Mouse (Mus musculus): Measurements from ENCODE around the gene Grhpr.
A peak's percentile ranks its signal among the peaks of the same experiment; 100 is the strongest.
"Not testable (repeated sequence)": the region's sequence is repeated elsewhere in the genome, so short reads cannot be mapped to it uniquely, and the experiment has no call there.

The Grhpr gene

DNA sequence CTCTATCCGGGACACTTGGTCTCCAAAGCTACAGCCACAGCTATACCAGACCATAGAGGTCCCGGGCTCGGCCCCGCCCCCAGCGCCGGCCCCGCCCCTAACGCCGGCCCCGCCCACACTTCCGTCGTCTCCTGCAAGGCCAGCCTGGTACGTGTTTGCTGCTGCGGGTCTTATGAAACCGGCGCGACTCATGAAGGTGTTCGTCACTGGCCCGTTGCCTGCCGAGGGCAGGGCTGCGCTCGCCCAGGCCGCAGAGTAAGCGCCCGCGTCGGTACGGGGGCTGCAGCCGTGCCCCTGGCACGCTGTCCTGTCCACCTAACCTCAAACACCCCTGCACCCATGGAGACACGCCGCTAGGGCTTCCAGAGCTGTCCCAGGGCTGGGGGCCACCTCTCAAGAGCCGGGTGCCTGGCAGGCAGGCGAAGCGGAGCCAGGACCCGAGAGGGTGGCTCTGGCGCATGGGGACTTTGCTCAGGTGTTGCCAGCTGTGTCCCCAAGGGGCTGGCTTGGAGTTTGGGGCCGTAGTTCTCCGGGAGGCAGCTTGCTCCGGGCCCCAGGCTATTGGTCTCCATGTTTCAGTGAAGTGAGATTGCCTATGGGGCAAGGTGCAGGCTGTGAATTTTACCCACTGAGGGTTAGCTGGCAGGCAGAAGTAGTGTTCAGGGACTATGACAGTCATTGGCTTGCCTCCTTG, at the start of gene Grhpr:
Grhpr (plus strand) TSS at position 116 of the 694 bp plus-strand sequence.
- peak; percentile 84 for DNase-seq

DNA sequence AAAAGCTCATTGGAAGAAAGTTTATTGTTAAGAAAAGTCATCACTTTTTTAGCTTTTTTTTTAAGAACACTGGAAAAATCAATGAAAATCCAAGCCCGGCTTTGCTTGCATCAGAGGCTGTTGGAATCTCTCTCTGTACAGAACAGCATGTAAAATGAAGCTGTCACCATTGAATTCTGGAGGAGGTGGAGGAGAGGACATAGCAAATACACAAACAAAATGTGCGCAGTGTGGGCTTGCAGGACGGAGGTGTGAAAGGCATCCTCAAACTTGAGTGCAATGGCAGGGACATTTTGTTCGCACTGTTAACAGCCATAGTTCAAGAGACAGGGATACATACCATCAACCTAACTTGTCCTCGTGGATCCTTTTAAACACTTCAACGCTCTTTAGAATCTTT, 49.5 kb upstream of the Grhpr start:
- no peak for DNase-seq

DNA sequence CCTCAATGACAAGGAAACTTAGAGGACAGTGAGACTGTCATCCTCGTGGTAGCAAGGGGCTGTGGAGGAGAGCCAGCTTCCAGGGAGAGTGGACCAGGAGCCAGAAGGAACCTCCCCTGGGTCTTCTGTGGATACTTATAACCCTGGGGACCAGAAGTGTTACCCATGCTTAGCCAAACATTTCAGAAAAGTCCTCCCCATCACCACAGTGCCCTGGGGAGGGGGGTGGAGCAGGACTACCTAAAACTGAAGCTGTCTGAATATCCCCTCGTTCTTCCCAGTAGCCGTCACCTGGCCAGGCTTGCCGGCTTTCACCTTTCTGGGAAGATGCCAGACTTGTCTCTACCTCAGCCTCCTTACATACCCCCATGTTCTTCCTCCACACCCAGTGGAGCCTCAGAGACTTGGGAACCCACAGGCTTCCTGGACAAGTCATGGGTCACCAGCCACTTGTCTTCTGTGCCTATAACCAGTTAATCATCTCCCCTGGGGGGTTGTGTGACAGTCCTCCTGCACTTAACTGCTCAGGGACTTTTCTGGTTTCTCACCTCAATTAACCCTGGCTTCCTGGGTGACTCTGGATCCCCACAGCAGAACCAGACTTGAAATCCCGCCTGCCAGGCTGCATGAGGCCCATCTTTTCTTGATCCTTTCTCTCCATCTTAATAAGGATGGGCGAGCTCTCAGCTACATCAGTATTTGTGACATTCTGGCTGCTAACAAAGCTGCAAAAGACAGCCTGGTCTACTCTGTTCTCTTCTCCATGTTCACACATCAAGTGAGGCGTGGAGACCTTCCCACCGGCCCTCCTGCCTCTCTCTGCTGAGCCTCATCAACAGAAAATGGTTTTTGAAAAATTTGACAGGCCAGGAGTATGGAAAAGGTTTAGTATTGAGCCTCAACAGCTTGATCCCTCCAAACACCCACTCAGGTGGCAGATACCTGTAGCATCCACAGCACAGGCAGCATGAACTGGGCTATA, 42.5 kb upstream of the Grhpr start:
- DNase-seq, result no peak

DNA sequence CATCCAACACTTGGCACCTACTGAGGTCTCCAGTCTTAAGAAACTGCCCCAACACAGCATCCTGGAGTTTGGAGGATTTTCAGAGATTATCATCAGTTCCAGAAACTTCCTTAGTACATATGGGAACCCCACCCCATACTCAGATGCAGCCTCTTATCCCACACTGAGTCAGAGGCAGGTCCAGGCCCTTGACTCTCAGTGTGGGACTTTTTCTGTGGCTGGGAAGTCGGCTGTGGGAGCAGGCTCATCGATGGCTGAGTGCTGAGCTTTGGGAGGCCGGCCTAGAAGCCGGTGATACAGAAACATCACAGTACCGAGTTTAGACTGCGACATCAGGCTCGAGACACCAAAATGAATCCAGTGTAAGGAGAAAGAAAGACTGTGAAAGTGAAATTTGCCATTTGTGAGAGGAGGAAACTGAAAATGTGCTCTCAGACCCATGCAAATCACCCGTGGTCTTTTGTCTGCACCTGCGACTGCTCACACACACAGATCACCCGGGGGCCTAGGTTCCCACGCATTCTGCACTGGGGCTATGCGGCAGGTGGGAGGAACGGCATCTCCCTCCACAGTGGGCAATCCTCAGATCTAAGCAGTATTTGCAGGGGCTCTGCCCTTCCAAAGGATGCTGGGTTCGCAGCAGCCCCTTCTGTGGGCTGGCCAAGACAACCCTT, 41.5 kb upstream of the Grhpr start:
- DNase-seq, result no peak

DNA sequence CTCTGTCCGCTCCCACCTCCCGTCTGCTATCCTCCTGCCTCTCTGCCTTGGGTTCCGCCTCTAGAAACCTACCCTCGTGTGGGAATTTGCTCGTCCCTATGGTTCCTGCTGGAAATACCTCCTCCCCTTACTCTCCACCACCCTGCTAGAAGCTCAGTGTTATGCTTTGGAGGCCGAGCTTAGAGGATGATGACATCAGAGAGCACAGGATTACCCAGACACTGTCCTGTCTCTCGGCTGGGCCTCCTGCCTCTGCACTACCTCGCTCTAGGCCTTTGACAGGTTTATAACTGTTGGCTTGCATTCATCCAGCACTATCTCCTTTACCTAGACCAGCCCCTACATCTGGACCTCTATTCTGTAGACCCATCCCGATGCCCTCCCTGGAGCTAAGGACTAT, 40.9 kb upstream of the Grhpr start:
- DNase-seq, result no peak

DNA sequence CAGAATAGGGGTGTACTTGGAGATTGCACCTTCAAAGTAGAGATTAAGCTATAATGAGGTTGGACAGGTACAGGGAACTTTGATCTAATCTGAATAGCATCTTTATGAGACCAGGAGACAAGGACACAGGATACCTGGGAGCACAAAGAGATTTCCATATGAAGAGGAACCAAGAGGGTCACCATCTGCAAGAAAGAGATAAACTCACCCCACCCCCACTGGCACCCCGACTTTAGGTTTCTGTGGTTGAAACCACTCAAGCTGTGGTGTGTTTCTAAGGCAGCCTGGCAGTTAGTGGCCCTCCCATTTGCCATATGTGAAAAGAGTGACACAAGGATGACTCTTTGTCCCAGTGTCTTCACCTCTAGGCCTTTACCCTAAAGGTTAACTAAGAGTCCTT, 39.0 kb upstream of the Grhpr start:
- DNase-seq, result no peak

DNA sequence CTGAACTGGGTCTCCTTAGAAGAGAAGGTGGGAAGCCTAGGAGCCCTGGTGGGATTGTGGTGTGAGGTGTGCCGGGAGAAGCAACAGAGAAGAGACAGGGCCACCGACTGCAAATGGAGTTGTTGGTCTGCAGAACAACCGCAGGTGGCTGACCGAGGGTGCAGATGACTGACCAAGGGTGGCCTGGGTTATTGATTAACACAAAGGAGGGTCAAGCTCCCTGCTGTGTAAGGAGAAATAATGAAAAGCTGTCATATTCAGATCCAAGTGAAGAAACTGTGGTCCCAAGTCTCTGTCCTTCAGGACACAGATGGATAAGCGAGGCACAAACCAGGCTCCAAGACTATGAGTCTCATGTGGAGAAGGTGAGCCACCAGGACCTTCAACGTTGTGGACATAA, 37.7 kb upstream of the Grhpr start:
- no peak for DNase-seq

DNA sequence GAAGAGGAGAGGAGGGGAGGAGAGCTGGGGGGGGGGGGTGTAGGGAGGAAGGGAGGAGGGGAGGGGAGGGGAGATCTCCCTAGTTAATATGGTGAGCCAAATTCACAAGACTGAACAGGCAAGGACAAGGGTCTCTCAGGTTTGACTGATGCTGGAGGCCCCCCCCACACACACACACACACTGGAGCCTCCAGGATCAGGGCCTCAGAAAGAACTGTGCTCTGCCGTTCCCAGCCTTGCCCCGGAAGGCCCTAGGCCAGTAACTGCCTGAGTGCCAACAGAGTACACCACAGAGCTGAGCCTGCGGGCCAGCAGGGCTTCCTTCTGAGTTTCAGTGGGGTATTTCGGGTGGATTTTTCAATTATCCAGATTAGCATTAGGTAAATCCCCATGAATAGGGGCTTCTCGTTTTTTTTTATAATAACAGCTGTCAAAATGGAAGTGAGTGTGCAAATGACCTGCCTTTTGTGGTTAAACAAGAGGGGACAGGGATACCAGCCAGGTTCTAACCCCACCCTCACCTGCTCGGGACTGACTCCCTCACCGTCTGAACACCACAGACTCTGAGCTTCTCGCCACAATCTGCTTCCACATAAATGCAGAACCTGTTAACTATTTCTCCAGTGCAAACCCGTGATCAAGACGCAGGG, 36.6 kb upstream of the Grhpr start:
- DNase-seq, result no peak

DNA sequence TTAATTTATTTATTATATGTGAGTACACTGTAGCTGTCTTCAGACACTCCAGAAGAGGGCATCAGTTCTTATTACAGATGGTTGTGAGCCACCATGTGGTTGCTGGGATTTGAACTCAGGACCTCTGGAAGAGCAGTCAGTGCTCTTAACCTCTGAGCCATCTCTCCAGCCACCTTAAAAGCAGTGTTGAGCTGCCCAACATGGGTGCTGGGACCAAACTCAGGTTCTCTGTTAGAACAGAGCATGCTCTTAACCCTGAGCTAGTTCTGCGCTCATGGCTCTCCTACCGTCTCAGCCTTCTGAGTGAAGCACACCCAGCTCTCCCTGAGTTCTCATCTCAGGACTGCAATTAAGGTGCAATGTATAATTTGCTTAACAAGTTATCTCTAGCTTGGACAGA, 35.1 kb upstream of the Grhpr start:
- not testable (repeated sequence) for DNase-seq

DNA sequence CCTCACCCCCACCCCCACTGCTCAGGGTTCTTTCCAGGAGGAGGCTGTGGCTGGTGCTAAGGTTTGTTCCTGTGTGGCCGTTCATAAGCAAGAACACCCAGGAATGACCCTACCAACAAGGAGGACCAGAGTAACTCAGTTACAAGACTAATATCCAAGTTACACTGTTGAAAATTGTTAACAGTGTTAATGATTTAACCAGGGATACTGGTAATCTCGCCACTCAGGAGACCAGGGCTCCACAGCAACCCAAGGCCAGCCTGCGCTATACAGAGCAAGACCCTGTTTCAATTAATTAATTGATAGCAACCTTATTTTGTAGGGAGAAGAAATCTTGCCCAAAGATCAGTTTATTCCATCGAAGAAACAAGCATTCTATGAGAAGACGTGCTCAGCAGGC, 33.7 kb upstream of the Grhpr start:
- DNase-seq, result no peak

DNA sequence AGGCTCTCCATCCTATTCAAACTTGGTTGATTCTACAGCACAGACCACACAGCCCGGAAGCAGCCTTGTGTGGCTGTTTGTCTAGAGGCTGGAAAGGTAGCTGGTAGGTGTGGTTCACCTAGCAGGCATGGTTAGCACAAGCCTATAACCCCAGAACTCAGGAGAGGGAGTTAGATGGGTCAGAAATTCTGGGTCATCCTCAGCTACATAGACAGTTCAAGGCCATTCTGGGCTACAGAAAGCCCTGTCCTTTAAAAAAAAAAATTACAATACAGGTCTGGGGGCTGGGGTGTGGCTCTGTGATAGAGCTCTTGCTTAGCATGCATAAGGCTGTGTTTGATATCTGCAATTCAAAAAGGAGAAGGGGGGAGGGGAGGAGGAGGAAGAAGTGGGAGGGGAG, 32.9 kb upstream of the Grhpr start:
- DNase-seq, result no peak

DNA sequence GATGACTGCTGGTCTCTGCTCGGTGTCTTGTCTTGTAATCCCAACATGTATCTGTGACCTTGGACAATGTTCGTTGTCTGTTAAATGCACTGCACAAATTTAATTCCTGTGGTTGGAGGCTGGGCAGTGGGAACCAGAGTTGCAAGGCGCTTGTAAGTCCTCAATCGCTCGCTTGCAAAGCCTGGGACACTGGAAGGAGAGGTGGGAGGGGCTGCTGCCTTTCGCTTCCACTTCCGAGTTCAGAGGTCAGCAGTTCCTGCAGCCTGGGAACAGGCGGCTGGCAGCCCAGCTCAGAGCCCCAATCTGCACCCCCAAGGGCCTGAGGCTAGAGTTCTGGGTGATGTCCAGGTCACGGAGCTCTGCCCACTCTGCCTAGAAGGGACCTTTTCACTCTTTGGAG, 28.2 kb upstream of the Grhpr start:
- no peak for DNase-seq

DNA sequence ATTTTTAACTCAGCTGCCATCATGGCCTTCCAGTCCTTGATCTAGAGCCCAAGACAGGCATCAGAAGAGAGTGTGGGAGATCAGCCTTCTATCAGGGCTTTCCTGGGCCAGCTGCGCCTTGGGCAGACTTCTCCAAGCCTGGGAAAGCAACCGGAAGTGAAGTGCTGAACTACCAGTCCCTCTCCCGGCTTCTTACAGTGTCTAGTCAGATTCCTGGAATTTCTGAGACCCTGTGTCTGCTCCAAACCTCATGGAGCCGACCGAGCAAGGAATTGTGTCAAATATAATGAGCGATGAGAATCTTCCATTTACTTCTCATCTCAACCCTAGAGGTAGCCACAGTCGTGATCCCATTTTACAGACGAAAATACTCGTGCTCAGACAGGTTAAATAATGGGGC, 22.4 kb upstream of the Grhpr start:
- no peak for DNase-seq

DNA sequence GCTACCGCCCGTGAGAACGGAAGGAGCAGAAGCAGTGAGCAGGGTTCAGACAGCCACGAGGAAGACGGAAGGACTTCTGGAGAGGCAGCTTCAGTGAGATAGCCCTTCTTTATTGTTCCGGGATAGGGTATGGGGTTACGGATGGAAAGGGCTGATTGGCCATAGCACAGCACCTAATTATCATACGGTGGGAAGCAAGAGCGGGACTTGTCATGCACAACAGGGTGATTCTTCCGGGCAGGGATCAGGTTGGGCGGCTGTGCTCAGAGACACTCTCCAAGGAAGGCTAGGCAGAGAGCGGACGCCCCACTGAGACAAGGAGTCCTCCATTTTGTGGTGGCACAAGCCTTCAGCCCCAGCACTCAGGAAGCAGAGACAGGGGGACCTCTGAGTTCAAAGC, 22.0 kb upstream of the Grhpr start:
- DNase-seq, result no peak

DNA sequence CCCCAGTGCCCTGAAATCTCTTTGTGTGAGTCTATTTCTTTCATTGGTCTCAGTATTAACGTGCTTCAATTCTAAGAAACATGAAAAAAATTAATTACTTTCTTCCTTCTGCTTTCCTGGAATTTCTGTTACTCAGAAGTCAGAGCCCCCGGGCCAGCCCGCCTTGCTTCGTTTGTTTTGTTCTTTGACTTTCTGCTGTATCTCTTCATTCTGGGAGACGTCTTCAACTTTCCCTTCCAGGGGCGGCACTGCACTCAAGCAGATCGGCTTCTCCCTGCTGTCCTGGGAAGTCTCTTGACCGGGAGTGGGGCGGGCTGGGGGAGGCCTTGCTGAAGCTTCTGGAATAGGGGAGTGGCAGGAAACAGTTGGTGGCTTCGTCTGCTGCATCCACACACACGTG, 18.0 kb upstream of the Grhpr start:
- no peak for DNase-seq

DNA sequence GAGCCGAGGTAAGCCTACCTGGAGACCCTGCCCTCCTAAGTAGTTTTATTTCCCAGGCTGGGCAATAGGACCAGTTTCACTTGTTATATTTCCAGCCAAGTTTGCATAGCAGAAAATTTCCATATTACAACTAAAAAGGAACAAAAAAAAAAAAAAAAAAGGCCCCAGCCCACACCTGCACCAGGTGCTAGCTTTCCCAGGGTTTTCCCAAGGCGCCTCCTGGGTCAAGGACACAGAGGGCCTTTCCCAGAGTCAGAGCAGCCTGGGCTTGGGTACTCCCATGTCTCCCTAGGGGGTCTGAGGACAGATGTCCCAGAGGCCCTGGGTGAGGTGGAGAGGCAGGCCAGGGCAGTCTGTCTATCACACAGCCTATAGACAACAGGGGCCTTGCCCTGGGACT, 16.0 kb upstream of the Grhpr start:
- no peak for DNase-seq

DNA sequence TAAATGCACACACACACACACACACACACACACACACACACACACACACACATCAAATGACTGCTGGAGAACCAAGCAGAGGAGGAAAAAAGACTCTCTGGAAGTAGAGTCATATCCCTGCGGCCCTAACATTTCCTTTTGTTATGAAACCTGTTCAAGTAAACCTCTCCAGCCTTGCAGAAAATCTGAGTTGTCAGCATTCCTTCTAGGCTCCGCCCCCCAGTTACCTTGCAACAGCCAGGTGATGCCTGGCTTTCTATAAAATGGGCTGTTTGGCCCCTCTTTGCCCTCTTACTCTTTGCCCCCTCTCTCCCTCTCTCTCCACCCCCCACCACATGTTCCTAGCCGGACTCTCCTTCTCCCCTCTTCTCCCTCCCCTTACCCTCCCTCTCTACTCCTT, 15.5 kb upstream of the Grhpr start:
- DNase-seq, result no peak

DNA sequence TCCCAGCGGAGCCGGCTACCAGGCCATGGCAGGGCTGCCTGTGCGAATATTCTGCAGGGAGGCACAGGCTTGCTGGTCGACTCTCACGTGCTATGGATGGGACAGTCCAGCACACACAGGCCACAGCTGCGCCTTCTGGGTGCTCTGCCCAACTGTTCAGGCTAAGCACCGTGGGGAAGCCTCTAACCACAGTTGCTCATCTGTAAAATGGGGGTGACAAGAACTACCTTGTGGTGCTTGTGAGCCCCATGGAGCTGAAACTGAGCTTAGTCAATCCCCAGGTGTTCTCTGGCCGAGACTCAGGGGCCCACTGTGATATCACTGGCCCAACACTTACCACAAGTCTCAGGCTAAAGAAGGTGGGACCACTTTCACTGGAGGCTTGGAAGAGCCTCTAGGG, 13.8 kb upstream of the Grhpr start:
- no peak for DNase-seq

DNA sequence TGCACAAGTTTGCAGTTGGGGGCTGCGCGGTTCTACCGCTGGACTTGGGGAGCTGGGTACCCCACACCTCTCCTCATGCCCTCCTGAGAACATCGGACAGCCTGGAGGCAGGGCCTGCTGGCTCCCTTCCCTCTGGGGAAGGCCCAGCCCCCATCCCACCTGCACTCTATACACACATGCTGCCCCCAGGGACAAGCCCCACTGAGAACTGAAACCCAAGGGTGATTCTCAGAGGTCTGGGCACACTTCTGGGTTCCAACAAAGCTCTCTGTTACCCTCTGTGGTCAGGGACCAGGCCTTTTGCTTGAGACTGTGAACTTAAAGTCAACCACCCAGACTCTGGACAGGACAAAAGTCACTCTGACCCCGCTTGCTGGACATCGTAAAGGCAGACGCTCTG, 11.1 kb upstream of the Grhpr start:
- DNase-seq, result no peak

DNA sequence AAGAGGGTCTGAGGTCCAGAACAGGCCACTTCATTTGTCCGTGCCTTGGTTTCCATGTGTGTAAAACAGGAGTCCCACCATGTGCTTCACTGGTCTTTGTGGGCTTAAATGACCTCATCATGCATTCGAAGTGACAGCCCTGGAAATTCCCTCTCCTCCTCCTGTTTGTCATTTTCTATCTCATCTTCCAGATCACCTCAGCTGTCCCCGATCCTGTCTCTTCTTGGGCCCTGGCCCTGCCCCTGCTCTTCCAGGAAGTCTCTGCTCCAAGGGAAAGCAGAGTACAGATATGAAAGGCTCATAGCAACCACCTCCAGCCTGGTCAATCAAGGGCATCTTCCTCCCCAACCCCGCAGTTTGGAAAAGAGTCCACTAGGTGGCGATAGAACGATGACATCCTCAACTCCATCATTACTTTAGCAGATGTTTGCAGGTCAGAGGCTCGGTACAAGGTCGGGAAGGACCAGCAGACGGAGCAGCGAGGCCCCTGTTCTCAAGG, 10.5 kb upstream of the Grhpr start:
- peak; percentile 68 for DNase-seq

DNA sequence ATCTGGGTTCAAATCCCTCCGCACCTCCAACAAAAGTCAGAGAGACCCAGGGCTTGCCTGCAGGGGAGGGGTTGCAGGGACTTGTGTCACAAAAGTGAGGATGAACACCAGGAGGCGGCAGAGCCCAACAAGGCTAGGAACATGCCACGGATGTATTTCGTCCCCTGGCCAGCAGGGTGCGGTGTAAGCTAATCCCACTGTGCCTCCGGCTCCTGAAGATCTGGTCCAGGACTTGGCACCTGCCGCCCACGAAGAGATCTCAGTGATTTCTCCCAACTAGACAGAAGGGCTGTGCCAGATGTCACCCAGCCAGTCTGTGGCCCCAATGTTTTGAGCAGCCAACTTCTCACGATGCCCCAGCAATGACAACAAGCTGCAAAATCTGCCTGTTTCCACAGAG, 7.7 kb upstream of the Grhpr start:
- DNase-seq, result peak; percentile 92

DNA sequence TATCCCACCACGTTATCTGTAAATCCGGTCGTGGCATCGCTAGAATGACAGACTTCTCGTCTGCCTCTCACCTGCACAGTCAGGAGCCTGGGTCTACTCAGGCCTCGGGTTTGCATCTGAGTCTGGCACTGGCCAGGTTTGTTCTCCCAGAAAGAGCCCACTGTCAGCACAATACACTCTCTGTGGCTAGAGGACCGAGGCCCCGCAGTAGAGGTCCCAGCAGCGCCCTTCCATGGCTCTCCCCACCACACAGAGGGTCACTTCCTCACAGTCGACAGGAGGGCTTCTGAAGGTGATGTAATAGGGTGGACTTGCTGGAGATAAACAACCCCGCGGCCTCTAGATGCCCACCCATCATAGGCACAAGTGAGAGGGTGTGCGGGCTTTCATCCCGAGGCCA, 7.3 kb upstream of the Grhpr start:
- DNase-seq, result no peak

DNA sequence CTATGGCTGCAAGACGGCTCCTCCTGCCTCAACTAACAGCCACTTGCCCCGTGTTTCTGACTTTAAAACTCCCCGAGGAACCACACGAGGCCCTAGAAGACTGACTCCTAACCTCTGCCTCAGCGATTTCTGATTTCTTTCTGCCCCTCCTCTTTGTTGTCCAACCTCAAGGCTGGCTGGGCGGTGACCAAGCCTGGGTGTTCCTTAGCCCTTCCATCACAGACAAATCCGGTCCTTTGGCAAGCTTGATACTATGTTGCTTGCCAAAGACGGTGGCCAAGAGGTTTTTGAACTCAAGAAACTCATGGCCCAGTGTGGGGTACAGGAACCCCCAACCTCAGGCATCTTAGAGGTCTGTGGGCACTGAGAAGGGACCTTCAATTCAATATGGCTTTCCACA, 6.9 kb upstream of the Grhpr start:
- DNase-seq, result no peak
